Mouse (Mus musculus) cerebellum, adult 8-10 months (tissue): ENCODE data around the gene Mfsd6.

Experiments used
- DNase-seq: peaks from one replicate; pipeline ENCODE4 v3.0.0; 2022

The Mfsd6 gene

DNA sequence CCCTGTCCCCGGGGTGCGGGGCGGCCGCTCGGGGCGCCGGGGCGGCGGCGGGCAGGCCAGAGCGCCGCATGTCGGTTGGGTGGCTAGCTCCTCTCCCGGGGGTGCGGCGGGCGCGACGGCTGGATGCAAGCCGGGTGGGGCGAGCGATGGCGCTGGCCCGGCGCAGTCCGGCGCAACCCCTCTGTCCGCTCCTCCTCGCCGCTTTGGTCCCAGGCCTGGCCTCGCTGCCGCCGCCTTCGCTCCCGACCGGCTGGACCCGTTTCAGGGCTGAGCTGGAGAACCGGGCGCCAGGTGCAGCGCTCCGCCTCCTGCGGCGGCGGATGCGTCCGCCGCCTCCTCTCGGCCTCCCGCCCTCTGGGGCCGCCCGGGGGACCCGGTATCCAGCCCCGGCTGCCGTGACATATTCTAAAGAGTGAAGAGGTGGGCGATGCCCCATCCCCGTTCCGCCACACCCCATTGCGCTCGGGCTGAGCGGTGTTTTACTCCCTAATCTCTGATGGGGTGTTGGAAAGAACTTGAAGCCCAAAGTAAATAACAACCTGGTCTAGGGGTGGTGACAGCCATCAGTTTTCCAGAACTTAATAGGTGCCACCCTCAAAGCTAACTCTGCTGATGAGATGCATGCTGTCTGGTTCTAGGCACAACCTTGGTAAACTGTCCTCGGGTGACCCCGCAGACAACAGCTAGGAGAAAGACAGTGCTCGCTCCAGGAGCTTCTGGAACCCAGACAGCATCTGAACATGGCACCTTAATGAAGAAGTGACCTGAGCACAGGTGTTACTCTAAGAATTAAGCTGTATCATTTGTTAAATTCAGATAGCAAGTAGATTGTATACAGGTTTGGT, at the start of gene Mfsd6:
Gene Mfsd6 (minus strand): TSS at position 407 of the 845 bp plus-strand sequence.
- DNase-seq, result peak; percentile 79

DNA sequence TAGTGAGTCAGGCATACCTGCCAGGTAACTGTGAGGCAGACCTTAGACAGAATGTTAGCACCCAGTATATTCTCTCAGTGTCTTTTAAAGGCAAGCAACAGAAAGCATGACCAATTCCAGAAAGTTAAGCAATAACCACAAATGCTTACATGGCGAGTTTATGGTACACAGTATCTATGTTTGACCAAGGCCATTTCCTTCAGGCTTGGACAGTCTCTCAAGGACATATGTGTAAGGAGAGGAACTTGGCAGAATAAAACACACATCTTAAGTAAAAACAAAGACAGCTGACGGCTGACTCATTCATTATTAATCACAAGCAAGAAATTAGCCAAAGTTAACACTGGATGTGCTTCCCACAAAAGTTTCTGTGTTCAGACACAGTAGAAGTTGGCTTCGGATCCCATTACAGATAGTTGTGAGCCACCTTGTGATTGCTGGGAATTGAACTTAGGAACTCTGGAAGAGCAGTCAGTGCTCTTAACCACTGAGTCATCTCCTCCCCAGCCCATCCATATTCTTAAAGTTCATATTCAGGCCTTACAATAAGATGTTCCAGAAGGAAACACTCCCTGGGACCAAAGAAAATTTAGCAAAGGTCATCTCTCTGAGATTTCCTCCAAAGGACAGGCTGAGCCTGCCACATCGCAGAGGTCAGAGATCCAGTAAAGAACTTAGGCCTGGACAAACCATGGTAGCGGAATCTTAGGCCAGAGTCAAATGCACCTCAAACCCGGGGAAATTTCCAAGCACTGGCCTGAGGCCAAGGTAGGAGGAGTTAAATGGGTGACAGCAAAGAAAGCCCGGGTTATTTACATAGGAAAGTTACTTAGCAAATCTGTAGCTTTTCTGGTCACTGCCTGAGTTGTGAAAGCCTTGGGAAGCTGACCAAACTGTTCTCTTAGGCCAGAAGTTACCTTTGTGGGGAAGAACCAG, 38.2 kb upstream of the Mfsd6 start:
- DNase-seq, result no peak

GRCm38 (mm10) chr1:52763894-52764809, 36.9 kb upstream of the Mfsd6 start:
- DNase-seq, result no peak

DNA sequence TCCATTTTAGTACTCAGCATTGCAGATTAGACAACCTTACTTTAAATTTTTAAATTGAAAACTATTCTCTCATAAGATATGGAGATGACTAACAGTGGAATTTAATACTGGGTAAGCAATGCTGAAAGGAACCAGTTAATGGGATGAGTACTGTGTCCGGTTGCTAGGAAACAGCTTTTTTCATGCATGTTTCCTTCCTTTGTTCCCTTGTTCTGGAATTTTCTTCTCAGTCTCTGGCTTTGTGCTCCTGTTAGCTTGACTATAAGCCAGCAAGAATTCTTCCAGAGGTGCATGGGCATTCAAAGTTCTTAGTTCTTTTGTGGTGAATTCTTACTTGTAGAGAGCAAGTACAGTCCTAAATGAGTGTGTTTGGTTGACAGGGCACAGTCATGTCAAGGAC, 30.9 kb upstream of the Mfsd6 start:
- DNase-seq, result no peak

- DNase-seq, result no peak
These were observed 27.1 kb upstream of the Mfsd6 start for GRCm38 (mm10) chr1:52754331-52754730.

GRCm38 (mm10) chr1:52753828-52754227, 26.6 kb upstream of the Mfsd6 start:
- no peak for DNase-seq

DNA sequence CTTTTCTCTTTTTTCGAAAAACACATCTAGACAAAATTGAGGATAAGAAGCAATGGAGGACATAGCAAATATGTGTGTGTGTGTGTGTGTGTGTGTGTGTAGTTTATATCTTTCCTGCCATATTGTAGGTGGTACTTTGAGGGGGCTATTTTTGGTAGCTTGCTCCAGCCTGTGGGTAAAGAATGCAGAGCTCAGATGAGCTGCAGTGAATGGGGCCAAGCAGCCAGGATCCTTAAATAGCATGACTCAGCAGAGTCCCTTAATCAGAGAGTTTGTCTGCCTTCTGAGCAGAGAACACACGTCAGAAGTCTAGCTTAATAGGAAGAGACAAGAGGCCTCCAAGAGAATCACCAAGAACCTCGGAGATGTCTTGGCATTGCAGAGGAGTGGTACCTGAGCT, 25.4 kb upstream of the Mfsd6 start:
- no peak for DNase-seq

- DNase-seq, result no peak
These were observed 24.4 kb upstream of the Mfsd6 start for GRCm38 (mm10) chr1:52751634-52752033.

DNA sequence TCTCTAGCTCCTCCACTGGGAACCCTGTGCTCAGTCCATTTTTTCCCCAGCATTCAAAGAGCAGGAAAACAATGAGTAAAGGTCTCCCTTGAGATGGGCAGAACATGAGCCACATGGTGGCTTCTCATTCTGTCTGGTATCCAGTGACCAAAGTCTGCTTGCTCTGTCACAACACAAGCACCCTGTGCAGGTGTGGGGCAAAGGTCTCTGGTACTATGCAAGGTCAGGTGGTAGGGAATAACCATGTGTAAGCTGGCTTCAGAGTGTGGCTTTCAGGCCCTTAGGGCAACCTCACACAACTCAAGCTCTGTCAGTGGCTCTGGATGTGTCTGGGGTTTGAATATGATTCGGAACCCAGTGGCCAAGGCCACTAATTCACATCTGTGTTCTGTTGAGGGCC, 22.7 kb upstream of the Mfsd6 start:
- no peak for DNase-seq

DNA sequence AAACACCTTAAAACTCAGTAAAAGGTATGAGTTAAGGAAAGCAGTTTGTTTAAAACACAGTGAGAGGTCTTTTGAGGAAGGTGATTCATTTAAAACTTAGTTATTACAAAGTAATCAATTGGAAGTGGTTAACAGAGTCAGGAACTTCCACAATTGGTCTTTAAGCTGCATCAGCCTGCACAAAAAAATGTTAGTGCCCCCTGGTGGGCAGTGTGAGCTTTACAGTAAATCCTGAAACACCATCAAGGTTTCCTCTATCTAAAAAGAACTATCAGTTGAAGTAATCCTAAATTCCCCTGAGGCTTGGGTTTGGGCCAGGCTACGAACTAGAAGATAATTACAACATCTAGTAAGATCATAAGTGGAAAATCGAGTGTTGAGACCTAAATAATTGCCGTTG, 21.0 kb upstream of the Mfsd6 start:
- DNase-seq, result peak; percentile 72

GRCm38 (mm10) chr1:52742567-52742966, 15.3 kb upstream of the Mfsd6 start:
- no peak for DNase-seq

- DNase-seq, result no peak
These were observed 6.9 kb upstream of the Mfsd6 start for GRCm38 (mm10) chr1:52734208-52734607.

DNA sequence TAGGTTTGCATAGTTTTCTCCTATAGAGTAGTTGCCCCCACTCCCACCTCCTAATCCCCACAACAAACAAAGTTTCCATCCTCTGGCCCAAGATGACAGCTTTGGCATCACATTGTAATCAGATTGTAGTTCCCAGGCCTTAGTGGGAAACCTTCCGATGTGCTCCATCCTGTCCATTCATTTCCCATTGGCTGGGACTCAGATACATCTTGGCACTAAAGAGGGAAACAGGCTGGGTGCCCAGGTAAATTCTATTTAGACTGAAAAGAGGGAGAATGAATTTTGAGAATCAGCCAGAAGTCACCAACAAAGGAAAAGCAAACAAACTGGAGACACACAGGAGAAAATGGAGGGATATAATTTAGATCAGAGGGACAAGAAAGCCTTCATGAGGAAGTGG, 3.0 kb upstream of the Mfsd6 start:
- peak; percentile 60 for DNase-seq

GRCm38 (mm10) chr1:52728857-52729489, 1.7 kb upstream of the Mfsd6 start:
- no peak for DNase-seq

GRCm38 (mm10) chr1:52726371-52727055, 749 bp downstream of the Mfsd6 start:
- peak; percentile 64 for DNase-seq

- no peak for DNase-seq
These were observed 4.7 kb downstream of the Mfsd6 start for GRCm38 (mm10) chr1:52722586-52722985.

GRCm38 (mm10) chr1:52719096-52719495, 8.2 kb downstream of the Mfsd6 start:
- DNase-seq, result no peak

DNA sequence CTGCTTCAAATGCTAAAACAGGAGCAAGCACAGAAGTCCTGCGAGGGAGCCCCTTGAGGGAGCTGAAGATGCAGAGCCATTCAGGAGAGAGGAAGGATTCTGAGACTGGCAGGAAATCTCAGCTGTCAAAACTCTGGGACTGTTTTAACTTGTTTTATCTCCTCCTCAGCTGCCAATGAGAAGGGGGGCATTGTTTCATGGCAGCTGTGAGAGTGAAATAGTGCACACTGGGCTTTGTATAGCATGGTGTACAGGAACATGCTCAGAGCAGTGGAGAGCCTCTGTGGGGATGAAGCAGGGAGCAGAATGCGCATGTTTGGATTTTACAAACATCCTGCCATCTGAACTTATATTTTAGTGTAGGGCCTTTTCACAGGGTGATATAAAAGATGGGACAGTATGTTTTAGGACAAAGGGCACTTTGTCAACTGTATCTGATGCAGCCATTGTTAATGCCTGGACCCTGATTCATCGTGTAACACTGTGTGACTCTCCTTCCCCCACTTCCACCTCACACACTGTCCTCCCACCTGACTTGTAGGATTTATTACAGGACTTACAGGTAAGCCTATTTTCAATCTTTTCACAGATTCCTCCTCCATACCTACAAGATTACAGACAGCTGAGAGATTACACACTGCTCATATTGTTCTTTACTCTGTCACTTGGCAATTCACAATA, 9.1 kb downstream of the Mfsd6 start:
- DNase-seq, result no peak

- DNase-seq, result no peak
These were observed 12.8 kb downstream of the Mfsd6 start for GRCm38 (mm10) chr1:52714451-52714850.

GRCm38 (mm10) chr1:52714021-52714420, 13.2 kb downstream of the Mfsd6 start:
- DNase-seq, result no peak

- DNase-seq, result no peak
These were observed 18.5 kb downstream of the Mfsd6 start for GRCm38 (mm10) chr1:52708745-52709144.
